Mouse (Mus musculus) ES-Bruce4 (cell line): Measurements from ENCODE around the gene Plxdc2.

Experiments used
- CTCF ChIP-seq: IDR thresholded peaks from one replicate; pipeline ENCODE4 v1.8.1; 2011; ENCODE audit warnings: low read depth, low read length
- EP300 ChIP-seq: IDR thresholded peaks from 2 replicates; pipeline ENCODE4 v1.6.1; 2011; ENCODE audit warnings: low read depth, low read length; ENCODE audit not compliant: insufficient read depth
- POLR2A ChIP-seq: IDR thresholded peaks from one replicate; pipeline ENCODE4 v1.8.1; 2011; ENCODE audit warnings: low read length; ENCODE audit not compliant: insufficient read depth

DNA sequence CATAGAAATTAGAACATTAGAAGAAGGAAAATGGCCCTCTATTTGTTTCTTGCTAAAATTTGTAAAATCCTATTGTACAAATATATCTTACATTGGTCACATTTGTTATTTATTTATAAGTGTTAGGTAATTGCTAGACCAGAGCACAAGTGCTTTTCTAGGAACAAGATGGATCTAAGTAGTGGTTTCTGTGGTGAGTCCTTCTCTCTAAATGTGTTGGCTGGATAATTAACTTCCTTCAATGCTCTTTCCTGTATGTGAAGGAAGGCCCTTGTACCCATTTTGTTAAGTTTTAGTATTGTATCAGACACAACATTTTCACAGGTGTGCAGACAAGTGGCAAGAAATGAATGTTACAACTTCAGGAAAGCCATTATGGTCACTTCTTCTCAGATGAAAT is 30.6 kb downstream of the Plxdc2 start:
- TF ChIP-seq CTCF, result no peak
- TF ChIP-seq POLR2A, result no peak
- TF ChIP-seq EP300, result no peak
